Mouse (Mus musculus) left cerebral cortex, adult 6 months (tissue): Measurements from ENCODE around the gene S100a7a. TPM values are rescaled to one million over a fixed set of nuclear protein-coding genes. Genes with fewer than 3 reads are reported as not detected.

Experiments used
- long read RNA-seq, 2 experiments: library from polyadenylated mRNA; unstranded; transcript quantifications; one replicate each; pipeline ENCODE4 v2.0.0; 2019 to 2020
- polyA plus RNA-seq: library from polyadenylated mRNA; unstranded; fragments of <200 nt; fragmentation: Nextera tagmentation; gene quantifications from 2 replicates; pipeline ENCODE4 v1.2.3, GENCODE M21; 2021

S100a7a gene
- polyA plus RNA-seq: 0.16 and 0.31 TPM in 2 replicates
- long read RNA-seq, experiment 1, partial matches to known transcripts: 0 of 2 reads
- long read RNA-seq, experiment 1, other reads (novel, unspliced or antisense): 2 of 2 reads
- long read RNA-seq, experiment 2: 0 reads

DNA sequence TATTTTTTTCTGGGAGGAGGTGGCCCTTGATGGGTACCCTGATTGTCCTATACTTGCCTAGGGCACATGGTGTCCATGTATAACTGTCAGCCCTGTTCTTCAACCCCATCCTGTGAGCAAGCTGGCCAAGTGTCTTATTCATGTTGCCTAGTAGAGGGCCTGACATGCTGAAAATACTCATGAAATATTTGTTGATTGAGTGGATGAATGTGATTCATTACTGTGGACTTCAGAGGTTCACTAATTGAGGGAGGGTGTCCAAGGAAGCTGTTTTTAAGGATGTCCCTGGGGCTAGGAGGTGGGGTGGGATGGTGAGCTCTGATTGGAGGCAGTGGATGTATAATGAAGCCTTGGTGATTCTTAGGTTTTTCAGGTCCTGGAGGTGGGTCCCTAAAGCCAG, at the start of gene S100a7a:
TSS of gene S100a7a (plus strand) at position 301 of the 400 bp plus-strand sequence.

DNA sequence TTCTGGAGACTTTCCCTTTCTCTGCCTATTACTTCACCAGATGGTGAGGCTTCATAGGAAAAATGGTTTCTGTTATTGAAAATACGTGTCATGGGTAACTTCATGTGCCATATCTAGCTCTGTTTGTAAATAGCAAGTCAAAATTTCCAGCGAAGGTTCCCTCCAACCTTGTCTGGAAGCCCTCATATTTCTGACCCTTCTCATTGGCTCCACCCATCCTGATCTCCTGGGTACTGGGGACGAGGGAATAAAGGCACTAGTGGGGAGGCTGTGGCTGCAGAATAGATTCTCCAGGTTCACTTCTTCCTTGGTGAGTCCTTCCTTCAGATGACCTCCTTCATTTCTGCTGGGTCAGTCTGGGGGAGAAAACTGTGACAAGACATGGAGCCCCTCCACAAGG, 45.6 kb upstream of the S100a7a start, which contains the start of gene S100a5:
TSS of gene S100a5 (plus strand) at position 301 of the 400 bp plus-strand sequence.

DNA sequence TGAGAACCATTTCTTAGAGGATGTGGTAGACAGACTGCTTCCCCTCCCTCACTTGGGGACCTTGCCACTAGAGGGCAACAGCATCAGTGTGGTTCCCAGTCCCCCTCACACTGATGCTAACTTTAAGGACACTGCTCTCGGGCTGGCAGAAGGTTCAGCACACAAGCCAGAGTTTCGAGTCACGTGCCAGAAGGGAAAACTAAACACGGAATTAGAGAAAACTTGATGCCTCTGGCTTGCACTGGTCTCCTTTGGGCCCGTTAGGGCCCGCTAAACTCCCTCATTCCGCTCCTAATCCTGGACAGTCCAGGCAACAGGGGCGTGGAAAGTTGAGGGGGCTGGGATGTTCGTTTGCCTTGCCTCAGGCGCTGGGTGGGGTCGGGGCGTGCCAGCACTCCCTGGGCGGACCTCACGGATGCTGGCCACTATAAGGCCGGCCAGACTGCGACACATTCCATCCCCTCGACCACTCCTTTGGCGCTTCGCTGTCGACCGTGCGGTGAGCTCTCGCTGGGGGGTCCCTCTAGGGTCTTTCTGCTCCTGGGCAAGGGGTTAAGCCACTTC, 41.0 kb upstream of the S100a7a start, which contains the start of gene S100a6:
TSS of gene S100a6 (plus strand) at position 155 of the 564 bp plus-strand sequence.

DNA sequence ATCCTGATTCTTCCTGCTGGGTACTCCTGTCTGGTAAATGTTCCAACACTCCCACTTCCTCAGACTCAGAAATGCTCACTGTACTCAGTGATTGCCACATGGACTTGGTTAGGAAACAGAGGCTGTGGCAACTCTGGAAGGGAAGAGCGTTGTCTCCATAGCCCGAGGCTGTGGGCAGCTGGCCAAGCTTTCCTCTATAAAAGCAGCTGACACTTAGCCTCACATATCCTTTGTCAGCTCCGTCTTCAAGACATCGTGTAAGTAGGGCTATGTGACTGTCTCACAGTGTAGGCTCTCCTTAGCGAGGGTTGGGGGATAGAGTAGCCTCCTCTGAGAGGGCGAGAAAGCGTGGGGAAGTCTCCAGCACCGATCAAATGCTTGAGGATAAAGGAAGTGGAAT, 15.0 kb downstream of the S100a7a start, which contains the start of gene S100a8:
TSS of gene S100a8 (plus strand) at position 133 of the 400 bp plus-strand sequence.

DNA sequence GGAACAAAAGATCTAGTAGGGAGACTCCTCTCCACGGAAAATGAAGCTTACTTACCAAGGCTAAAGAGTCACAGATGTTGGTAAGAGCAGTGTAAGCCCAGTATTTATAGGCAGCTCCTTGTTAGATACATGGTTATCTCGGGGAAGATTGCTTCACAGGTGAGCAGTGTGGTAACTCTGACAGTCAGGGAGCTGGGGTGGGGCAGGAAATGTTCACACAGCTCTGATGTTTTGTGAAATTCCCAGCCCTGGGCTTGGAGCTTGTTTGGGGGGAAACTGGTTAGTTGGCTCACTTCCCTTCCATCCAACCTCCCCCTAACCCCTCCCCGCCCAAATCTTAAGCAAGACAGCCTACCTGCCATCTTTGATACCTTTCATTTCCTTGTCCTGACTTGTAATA, 41.8 kb downstream of the S100a7a start, which contains the start of gene S100a9:
TSS of gene S100a9 (minus strand) at position 109 of the 400 bp plus-strand sequence.

Other genes with a start within 250 kb of the S100a7a start
- 10.8 and 12.5 TPM in 2 replicates for gene Ints3, start 220.4 kb upstream of the S100a7a start, polyA plus RNA-seq
- gene Npr1, start 188.2 kb upstream of the S100a7a start, polyA plus RNA-seq: 0.73 and 0.85 TPM in 2 replicates
- gene Ilf2, start 177.9 kb upstream of the S100a7a start, polyA plus RNA-seq: 69.5 and 88.4 TPM in 2 replicates
- gene Snapin, start 163.0 kb upstream of the S100a7a start, polyA plus RNA-seq: 82.3 and 99.2 TPM in 2 replicates
- gene Chtop, start 144.5 kb upstream of the S100a7a start, polyA plus RNA-seq: 96.5 and 106 TPM in 2 replicates
- gene S100a1, start 139.6 kb upstream of the S100a7a start, polyA plus RNA-seq: 326 TPM in 2 replicates
- 149 and 180 TPM in 2 replicates for gene S100a13, start 139.6 kb upstream of the S100a7a start, polyA plus RNA-seq
- gene S100a14, start 127.2 kb upstream of the S100a7a start, polyA plus RNA-seq: not detected in 2 replicates
- gene S100a16, start 116.8 kb upstream of the S100a7a start, polyA plus RNA-seq: 168 and 195 TPM in 2 replicates
- 2.1 and 3.0 TPM in 2 replicates for gene S100a3, start 93.4 kb upstream of the S100a7a start, polyA plus RNA-seq
- gene S100a2, start 63.8 kb upstream of the S100a7a start, polyA plus RNA-seq: not detected in 2 replicates
- not detected in 2 replicates for gene Gm42674, start 52.1 kb upstream of the S100a7a start, polyA plus RNA-seq
- 4.3 and 6.4 TPM in 2 replicates for gene S100a4, start 50.2 kb upstream of the S100a7a start, polyA plus RNA-seq
- 0.60 TPM in 1 of 2 replicates, not detected in the other for gene S100a5, start 45.5 kb upstream of the S100a7a start, polyA plus RNA-seq
- gene S100a6, start 41.1 kb upstream of the S100a7a start, polyA plus RNA-seq: 92.6 and 97.3 TPM in 2 replicates
- 1.4 and 2.0 TPM in 2 replicates for gene S100a8, start 15.0 kb downstream of the S100a7a start, polyA plus RNA-seq
- 0.77 TPM in 1 of 2 replicates, not detected in the other for gene S100a9, start 41.7 kb downstream of the S100a7a start, polyA plus RNA-seq
- not detected in 2 replicates for gene Pglyrp4, start 72.9 kb downstream of the S100a7a start, polyA plus RNA-seq
- not detected in 2 replicates for gene Gm5849, start 123.9 kb downstream of the S100a7a start, polyA plus RNA-seq